Mouse (Mus musculus) CH12.LX (cell line): ENCODE measurements at regions not wholly inside any gene's neighbourhood (a gene's known extent, or its start where the extent isn't known, plus 50 kb on each side); places are given as distances from the start of the nearest gene placed in this dataset.

Source experiments
- DNase-seq: peaks from one replicate; pipeline ENCODE4 v3.0.0-alpha.2; 2013; ENCODE audit errors: extremely low read depth
- H3K27ac ChIP-seq: 2 replicates; pipeline ENCODE4 v1.5.1; 2012; ENCODE audit warnings: low read depth, mild to moderate bottlenecking, control low read depth, moderate library complexity; ENCODE audit not compliant: insufficient read depth
- H3K27me3 ChIP-seq: replicated peaks from 2 replicates; pipeline ENCODE3; 2012; ENCODE audit warnings: inconsistent platforms
- H3K36me3 ChIP-seq, 2 experiments: replicated peaks in 1 of 2; 2 replicates each; pipeline versions ENCODE3 to v1.6.1; 2012; ENCODE audit warnings: inconsistent platforms in 1 of 2, low read length in 1 of 2, mild to moderate bottlenecking in 1 of 2, mixed read lengths in 1 of 2, moderate library complexity in 1 of 2; ENCODE audit not compliant: control insufficient read depth in 1 of 2, insufficient read depth in 1 of 2
- H3K4me1 ChIP-seq, 2 experiments: 2 replicates each; pipeline ENCODE4 v1.6.1; 2012; ENCODE audit warnings: inconsistent platforms in 1 of 2, moderate library complexity in 1 of 2; ENCODE audit not compliant: insufficient read depth in 2 of 2, control insufficient read depth in 1 of 2
- H3K4me2 ChIP-seq: 2 replicates; pipeline ENCODE4 v1.6.1; 2012; ENCODE audit warnings: low read depth, mild to moderate bottlenecking, control low read depth; ENCODE audit not compliant: poor library complexity, insufficient read depth, severe bottlenecking
- H3K4me3 ChIP-seq, 3 experiments: fragments of 150-350 bp in 1 of 3; sonication (generic) in 1 of 3; replicated peaks in 1 of 3; 2 replicates each; pipeline versions ENCODE3 to v1.5.1; 2011 to 2012; ENCODE audit warnings: low read depth in 2 of 3, low read length in 2 of 3, mild to moderate bottlenecking in 2 of 3, moderate library complexity in 2 of 3, control low read depth in 1 of 3, improper control_type of control experiment in 1 of 3, inconsistent platforms in 1 of 3, mixed read lengths in 1 of 3; ENCODE audit not compliant: poor library complexity in 1 of 3
- H3K79me2 ChIP-seq: replicated peaks from 2 replicates; pipeline ENCODE4 v1.6.1; 2012; ENCODE audit warnings: mild to moderate bottlenecking, moderate library complexity; ENCODE audit not compliant: control insufficient read depth, poor library complexity, insufficient read depth, severe bottlenecking; ENCODE audit errors: extremely low read depth
- H3K9ac ChIP-seq: 2 replicates; pipeline ENCODE4 v1.6.1; 2012; ENCODE audit warnings: low read depth, mild to moderate bottlenecking, control low read depth, moderate library complexity; ENCODE audit not compliant: insufficient read depth
- H3K9me3 ChIP-seq: replicated peaks from 2 replicates; pipeline ENCODE3; 2012; ENCODE audit warnings: low read length, inconsistent platforms, mixed read lengths
- BHLHE40 ChIP-seq: IDR thresholded peaks from 2 replicates; pipeline ENCODE4 v1.6.1; 2011; ENCODE audit warnings: mild to moderate bottlenecking, low read depth, low read length, improper control_type of control experiment
- GABPA ChIP-seq: IDR thresholded peaks from 2 replicates; pipeline ENCODE4 v1.6.1; 2012; ENCODE audit warnings: low read depth, low read length, improper control_type of control experiment, inconsistent platforms; ENCODE audit not compliant: insufficient replicate concordance
- IRF4 ChIP-seq: IDR thresholded peaks from 2 replicates; pipeline ENCODE4 v1.6.1; 2014; ENCODE audit warnings: low read depth, mild to moderate bottlenecking, inconsistent platforms, low read length, improper control_type of control experiment
- KAT2A ChIP-seq: IDR thresholded peaks from 2 replicates; pipeline ENCODE4 v1.6.1; 2012; ENCODE audit warnings: low read length, improper control_type of control experiment, inconsistent platforms; ENCODE audit not compliant: insufficient replicate concordance
- MAFK ChIP-seq: IDR thresholded peaks from 2 replicates; pipeline ENCODE4 v1.6.1; 2011; ENCODE audit warnings: low read length, improper control_type of control experiment; ENCODE audit not compliant: insufficient replicate concordance
- POLR2A ChIP-seq: IDR thresholded peaks from 2 replicates; pipeline ENCODE4 v1.6.1; 2011; ENCODE audit warnings: low read depth, mild to moderate bottlenecking, improper control_type of control experiment, low read length
- RCOR1 ChIP-seq: conservative IDR thresholded peaks from 2 replicates; pipeline ENCODE4 v1.6.1; 2012; ENCODE audit warnings: low read depth, mild to moderate bottlenecking, inconsistent platforms, low read length, improper control_type of control experiment
- TBP ChIP-seq: conservative IDR thresholded peaks from 2 replicates; pipeline ENCODE4 v1.6.1; 2011; ENCODE audit warnings: low read depth, low read length, improper control_type of control experiment
- USF2 ChIP-seq: conservative IDR thresholded peaks from 2 replicates; pipeline ENCODE4 v1.6.1; 2011; ENCODE audit warnings: low read depth, low read length, improper control_type of control experiment
- ZKSCAN1 ChIP-seq: IDR thresholded peaks from 2 replicates; pipeline ENCODE4 v1.6.1; 2012; ENCODE audit warnings: low read depth, inconsistent platforms, low read length, improper control_type of control experiment, borderline replicate concordance
- ZMIZ1 ChIP-seq: IDR thresholded peaks from 2 replicates; pipeline ENCODE4 v1.6.1; 2012; ENCODE audit warnings: low read depth, mild to moderate bottlenecking, inconsistent platforms, low read length, improper control_type of control experiment
- dilution Hi-C: fragments of 300-500 bp; cut with MboI; formaldehyde crosslinking; loops from 2 replicates; pipeline ENCODE4 v1.14.3; 2020; ENCODE audit warnings: low sequenced_read_pairs; ENCODE audit not compliant: extremely low pct_unique_long_range_greater_than_20kb, extremely low pct_ligation_motif_present
- in situ Hi-C: fragments of 300-500 bp; cut with MboI; formaldehyde crosslinking; loops from 3 replicates; pipeline ENCODE4 v1.14.3; 2019; ENCODE audit warnings: low sequenced_read_pairs, low pct_ligation_motif_present, low pct_unique_long_range_greater_than_20kb, mixed read lengths

DNA sequence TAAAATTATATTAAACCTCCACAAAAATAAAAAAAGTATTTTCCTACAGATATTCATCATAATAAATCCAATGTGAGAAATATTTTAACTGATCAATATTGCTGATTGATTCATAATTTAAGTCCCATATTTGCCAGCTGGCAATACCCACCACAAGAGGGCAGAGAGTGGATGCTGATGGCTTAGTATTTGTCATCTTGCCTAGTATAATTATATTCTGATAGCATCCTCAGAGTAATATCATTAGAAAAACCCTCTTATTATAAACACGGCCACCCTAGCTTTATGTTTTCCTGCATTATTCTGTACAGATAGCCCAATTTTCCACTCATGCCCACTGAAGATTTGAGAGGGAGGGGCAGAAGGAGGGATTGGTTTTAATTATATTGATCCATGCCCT, 436.4 kb downstream of the Cps1 start:
- no peaks in the 10 kb centered on the region for H3K79me2 ChIP-seq
- no peaks in the 10 kb centered on the region for H3K27me3 ChIP-seq
- in situ Hi-C loops (no loop called here), dilution Hi-C loops (no loop called here)
- no peak for TF ChIP-seq KAT2A
- TF ChIP-seq ZMIZ1: no peak
- no peaks in the 10 kb centered on the region for H3K4me1 ChIP-seq
- no peaks in the 10 kb centered on the region for H3K36me3 ChIP-seq
- no peak overlapping the region for H3K4me3 ChIP-seq
- H3K9ac ChIP-seq: no peak overlapping the region
- peaks cover 10% of the 10 kb centered on the region for H3K9me3 ChIP-seq
- no peak overlapping the region for H3K4me2 ChIP-seq
- no peak for DNase-seq
- H3K27ac ChIP-seq: no peak overlapping the region

DNA sequence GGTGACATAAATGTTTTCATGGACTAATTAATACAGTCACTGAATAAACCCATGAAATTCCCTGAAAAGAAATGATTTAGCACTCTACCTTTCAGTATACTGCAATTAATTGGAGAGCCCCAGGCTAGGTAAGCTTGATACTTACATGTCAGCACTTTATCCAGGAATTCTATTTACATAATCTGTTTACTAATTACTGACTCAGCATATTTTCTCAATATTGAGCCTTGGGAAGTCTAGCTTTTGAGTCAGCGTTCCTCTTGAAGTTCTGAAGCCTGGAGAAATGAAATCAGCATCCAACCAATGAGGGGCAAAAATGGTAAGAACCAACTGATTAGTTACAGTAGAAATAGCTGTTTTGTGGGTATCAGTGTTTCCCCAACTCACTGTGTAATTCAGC, 448.8 kb downstream of the Cps1 start:
- Histone ChIP-seq H3K36me3 (no peaks in the 10 kb centered on the region), H3K27ac (no peak overlapping the region), H3K9ac (no peak overlapping the region), H3K27me3 (no peaks in the 10 kb centered on the region), H3K4me2 (no peak overlapping the region), H3K4me3 (no peak overlapping the region), H3K79me2 (no peaks in the 10 kb centered on the region), H3K9me3 (peaks cover 7% of the 10 kb centered on the region), H3K4me1 (no peaks in the 10 kb centered on the region)
- no peak for DNase-seq
- TF ChIP-seq ZKSCAN1: no peak
- peak; percentile 68 for TF ChIP-seq MAFK
- dilution Hi-C loops (no loop called here), in situ Hi-C loops (no loop called here)

DNA sequence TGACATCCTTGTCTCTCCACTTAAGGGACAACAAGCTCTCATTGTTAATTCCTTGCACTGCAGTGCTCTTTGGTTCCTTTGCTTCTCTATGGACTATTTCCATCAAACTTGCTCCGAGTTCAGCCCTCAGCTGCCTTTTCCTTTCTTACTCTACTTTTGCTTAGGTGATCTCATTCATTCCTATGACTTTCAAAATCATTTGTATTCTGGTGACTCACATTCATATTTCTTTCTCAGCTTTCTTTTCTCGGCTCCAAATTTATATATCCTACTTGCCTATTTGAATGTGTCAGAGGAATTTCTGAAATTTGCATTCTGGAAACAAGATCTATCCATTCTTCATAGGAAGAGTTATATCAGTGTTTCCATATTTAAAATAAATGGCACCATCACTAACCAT, 456.9 kb downstream of the Cps1 start:
- no peaks in the 10 kb centered on the region for H3K4me1 ChIP-seq
- H3K9ac ChIP-seq: no peak overlapping the region
- dilution Hi-C loops (no loop called here), in situ Hi-C loops (no loop called here)
- DNase-seq: no peak
- H3K27ac ChIP-seq: no peak overlapping the region
- peaks cover 22% of the 10 kb centered on the region for H3K9me3 ChIP-seq
- H3K4me3 ChIP-seq: no peak overlapping the region
- H3K27me3 ChIP-seq: no peaks in the 10 kb centered on the region
- TF ChIP-seq USF2 (no peak), IRF4 (no peak), KAT2A (no peak), GABPA (no peak), POLR2A (no peak), RCOR1 (no peak), TBP (no peak), BHLHE40 (no peak)
- TF ChIP-seq, all 38 proteins: peak for 0
- no peak overlapping the region for H3K4me2 ChIP-seq
- no peaks in the 10 kb centered on the region for H3K36me3 ChIP-seq
- no peaks in the 10 kb centered on the region for H3K79me2 ChIP-seq
